Mouse (Mus musculus): ENCODE data around the gene Stat1.

GRCm38 (mm10) chr1:52170747-52171146 lies 51.5 kb downstream of the Stat1 start:
- no peak for TF ChIP-seq CTCF (conservative IDR thresholded peaks at IDR 0.05; ENCODE audit: low read length)
- TF ChIP-seq NANOG (IDR thresholded peaks at IDR 0.05; ENCODE audit: borderline replicate concordance, low read length): no peak
- TF ChIP-seq POU5F1 (IDR thresholded peaks at IDR 0.05; ENCODE audit: borderline replicate concordance, low read length): no peak
